Mouse (Mus musculus) CH12.LX (cell line): ENCODE results near the gene Egfl7.

ENCODE experiments used
- BHLHE40 ChIP-seq: IDR thresholded peaks from 2 replicates; pipeline ENCODE4 v1.6.1; 2011; ENCODE audit warnings: mild to moderate bottlenecking, low read depth, low read length, improper control_type of control experiment
- CTCF ChIP-seq, 2 experiments: IDR thresholded peaks in 1 of 2; conservative IDR thresholded peaks in 1 of 2; 2 replicates each; pipeline ENCODE4 v1.5.1; 2011 to 2012; ENCODE audit warnings: low read depth in 2 of 2, low read length in 2 of 2, improper control_type of control experiment in 1 of 2, inconsistent platforms in 1 of 2, mild to moderate bottlenecking in 1 of 2, moderate library complexity in 1 of 2
- E2F4 ChIP-seq: IDR thresholded peaks from 2 replicates; pipeline ENCODE4 v1.6.1; 2011; ENCODE audit warnings: low read depth, low read length, improper control_type of control experiment; ENCODE audit not compliant: insufficient replicate concordance
- EP300 ChIP-seq: IDR thresholded peaks from 2 replicates; pipeline ENCODE4 v1.6.1; 2011; ENCODE audit warnings: low read length, improper control_type of control experiment
- MAFK ChIP-seq: IDR thresholded peaks from 2 replicates; pipeline ENCODE4 v1.6.1; 2011; ENCODE audit warnings: low read length, improper control_type of control experiment; ENCODE audit not compliant: insufficient replicate concordance
- MXI1 ChIP-seq: IDR thresholded peaks from 2 replicates; pipeline ENCODE4 v1.6.1; 2011; ENCODE audit warnings: mild to moderate bottlenecking, low read depth, low read length, improper control_type of control experiment
- MYC ChIP-seq: IDR thresholded peaks from 2 replicates; pipeline ENCODE4 v1.6.1; 2011; ENCODE audit warnings: low read depth, mild to moderate bottlenecking, improper control_type of control experiment, low read length
- POLR2A ChIP-seq: IDR thresholded peaks from 2 replicates; pipeline ENCODE4 v1.6.1; 2011; ENCODE audit warnings: low read depth, mild to moderate bottlenecking, improper control_type of control experiment, low read length
- POLR2AphosphoS2 ChIP-seq: IDR thresholded peaks from 2 replicates; pipeline ENCODE4 v1.6.1; 2011; ENCODE audit warnings: low read depth, low read length, improper control_type of control experiment
- TCF12 ChIP-seq: IDR thresholded peaks from 2 replicates; pipeline ENCODE4 v1.6.1; 2014; ENCODE audit warnings: low read depth, mild to moderate bottlenecking, inconsistent platforms, low read length, improper control_type of control experiment
- USF1 ChIP-seq: IDR thresholded peaks from 2 replicates; pipeline ENCODE4 v1.6.1; 2014; ENCODE audit warnings: low read depth, mild to moderate bottlenecking, inconsistent platforms, low read length, improper control_type of control experiment
- ZC3H11A ChIP-seq: IDR thresholded peaks from 2 replicates; pipeline ENCODE4 v1.6.1; 2012; ENCODE audit warnings: low read depth, mild to moderate bottlenecking, inconsistent platforms, low read length, improper control_type of control experiment
- ZKSCAN1 ChIP-seq: IDR thresholded peaks from 2 replicates; pipeline ENCODE4 v1.6.1; 2012; ENCODE audit warnings: low read depth, inconsistent platforms, low read length, improper control_type of control experiment, borderline replicate concordance

DNA sequence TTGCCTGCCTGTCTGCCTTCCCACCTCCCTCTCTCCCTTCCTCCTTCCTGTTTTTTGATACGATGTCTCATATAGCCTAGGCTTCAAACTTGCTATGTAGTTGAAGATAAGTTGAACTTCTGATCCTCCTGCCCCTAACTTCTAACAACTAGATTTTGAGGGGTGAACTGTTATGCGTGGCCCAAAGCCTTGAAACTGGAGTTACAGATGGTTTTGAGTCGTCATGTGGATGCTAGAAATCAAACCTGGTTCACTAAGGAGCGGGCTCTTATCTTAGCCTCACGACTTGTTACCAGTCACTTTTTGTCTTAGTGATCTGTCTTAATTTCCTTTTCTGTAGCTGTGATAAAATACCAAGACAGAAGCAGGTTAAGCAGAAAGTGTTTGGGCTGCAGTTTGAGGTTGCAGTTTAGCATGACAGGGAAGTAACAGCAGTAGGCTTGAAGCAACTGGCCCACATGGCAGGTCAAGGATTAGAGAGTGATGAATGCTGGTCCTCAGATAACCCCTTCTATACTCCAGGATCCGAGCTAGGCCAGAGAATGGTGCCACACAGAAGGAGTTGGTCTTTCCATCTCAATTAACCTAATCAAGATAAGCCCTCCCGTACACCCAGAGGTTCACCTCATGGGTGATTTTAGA lies 61.3 kb downstream of the Egfl7 start:
- TF ChIP-seq TCF12 (no peak), ZKSCAN1 (no peak), CTCF (conservative IDR thresholded peaks at IDR 0.05 in 1 of 2, IDR thresholded peaks at IDR 0.05 in 1 of 2; ENCODE audit: low read depth in 2 of 2, low read length in 2 of 2) (no peak), MYC (no peak), POLR2AphosphoS2 (no peak), USF1 (no peak), ZC3H11A (no peak), POLR2A (no peak), E2F4 (no peak), BHLHE40 (no peak), EP300 (no peak), MXI1 (no peak), MAFK (no peak)
